33 mouse cellular contexts compared by ENCODE assay signal in genomic region chr1:55900033-55900432, GRCm38 (mm10).
DNase-seq lines count a peak whose midpoint lies in the region; ATAC-seq and TF ChIP-seq lines count a peak whose summit lies in the region.
"Had no signal": no experiment of that assay in that cellular context is flagged by ENCODE, and none has a peak within 500 bp of the region (broad histone marks: within the 10 kb centered on the region; RNA-seq: fewer than 3 reads in every experiment).

No protein-coding gene starts in this region.

- no peaks in the 10 kb centered on the region for H3K9me3 ChIP-seq in liver, postnatal 0 days (ENCODE audit: low read length)
- H3K9me3 ChIP-seq: embryonic facial prominence, embryonic 12.5 days; hindbrain, embryonic 12.5 days; limb, embryonic 13.5 days; midbrain, embryonic 12.5 days; neural tube, embryonic 15.5 days had no signal

- DNase-seq in frontal cortex, adult 2 months (ENCODE audit: extremely low spot score in 1 of 2, low spot score in 1 of 2) = peak; percentile 50 to 72
- no peak for DNase-seq in frontal cortex, postnatal 10 days (ENCODE audit: low spot score in 2 of 2)
- peak; percentile 55 to 71 for DNase-seq in left cerebral cortex, postnatal 14 days (ENCODE audit: low spot score in 2 of 2)
- DNase-seq in left cerebral cortex, postnatal 36 days (ENCODE audit: low spot score in 2 of 2) = no peak
- DNase-seq in brain, embryonic 18.5 days (ENCODE audit: low read depth, low spot score) = peak; percentile 77
- peak; percentile 89 for DNase-seq in telencephalon, adult 2 months (ENCODE audit: low read depth, low spot score)
- no peak for DNase-seq in liver, postnatal 0 days
- DNase-seq: adrenal gland, postnatal 25 days; B cell, adult 2 months; cerebellum, adult 9-11 months; embryo, embryonic 11 days; gastrocnemius, adult 2 months; gastrocnemius, postnatal 36 days; heart, adult 18-20 months; heart, postnatal 36 days; kidney, adult 8-10 months; kidney, postnatal 4 days; lung, postnatal 4 days; retina, postnatal 1 day; spleen, adult 18-20 months; thymus, adult 18-20 months; thymus, postnatal 25 days had no signal

- 77% methylated on average over 3 of the region's 3 CpGs for WGBS in liver, postnatal 0 days (ENCODE audit: insufficient replicate concordance)

- H3K4me2 ChIP-seq in liver, postnatal 0 days (ENCODE audit: low read depth, low read length) = no peak overlapping the region
- H3K4me2 ChIP-seq: embryonic facial prominence, embryonic 12.5 days; heart, embryonic 11.5 days; hindbrain, embryonic 12.5 days; limb, embryonic 13.5 days; liver, embryonic 11.5 days; midbrain, embryonic 12.5 days; neural tube, embryonic 15.5 days had no signal

- H3K4me3 ChIP-seq in liver, postnatal 0 days (ENCODE audit: low read depth, low read length) = no peak overlapping the region
- H3K4me3 ChIP-seq: embryonic facial prominence, embryonic 12.5 days; gastrocnemius, adult 2 months; hindbrain, embryonic 12.5 days; limb, embryonic 13.5 days; megakaryocyte, embryonic 14.5 days; midbrain, embryonic 12.5 days; neural tube, embryonic 15.5 days had no signal

- no peaks in the 10 kb centered on the region for H3K36me3 ChIP-seq in liver, postnatal 0 days (replicated peaks; ENCODE audit: insufficient read depth, low read length)
- H3K36me3 ChIP-seq: embryonic facial prominence, embryonic 12.5 days; hindbrain, embryonic 12.5 days; limb, embryonic 13.5 days; midbrain, embryonic 12.5 days; neural tube, embryonic 15.5 days had no signal

- no peak overlapping the region for H3K9ac ChIP-seq in liver, postnatal 0 days (replicated peaks)
- H3K9ac ChIP-seq: embryonic facial prominence, embryonic 12.5 days; hindbrain, embryonic 12.5 days; limb, embryonic 13.5 days; midbrain, embryonic 12.5 days; neural tube, embryonic 15.5 days had no signal

- no peaks in the 10 kb centered on the region for H3K27me3 ChIP-seq in liver, postnatal 0 days (ENCODE audit: insufficient read depth, low read length)
- H3K27me3 ChIP-seq: embryonic facial prominence, embryonic 12.5 days; hindbrain, embryonic 12.5 days; limb, embryonic 13.5 days; megakaryocyte, embryonic 14.5 days; neural tube, embryonic 15.5 days had no signal

- intact Hi-C loops in left cerebral cortex, postnatal 14 days (cut with DNase I) = no loop called here
- intact Hi-C loops in left cerebral cortex, postnatal 36 days (cut with DNase I) = no loop called here

- no peak for TF ChIP-seq EP300 in liver, postnatal 0 days (IDR thresholded peaks at IDR 0.05; ENCODE audit: low read depth)

- ATAC-seq in liver, postnatal 0 days = no peak
- ATAC-seq: hindbrain, postnatal 0 days; intestine, embryonic 16.5 days had no signal

- no peak overlapping the region for H3K27ac ChIP-seq in liver, postnatal 0 days (ENCODE audit: low read depth)
- H3K27ac ChIP-seq: embryonic facial prominence, embryonic 12.5 days; gastrocnemius, adult 2 months; hindbrain, embryonic 12.5 days; hindbrain, postnatal 0 days; kidney, postnatal 0 days; limb, embryonic 13.5 days; midbrain, embryonic 12.5 days; neural tube, embryonic 15.5 days had no signal

- no peaks in the 10 kb centered on the region for H3K4me1 ChIP-seq in liver, postnatal 0 days (ENCODE audit: insufficient read depth)
- H3K4me1 ChIP-seq: hindbrain, embryonic 12.5 days; midbrain, embryonic 12.5 days; neural tube, embryonic 15.5 days had no signal

- TF ChIP-seq CTCF in liver, postnatal 0 days (IDR thresholded peaks at IDR 0.05; ENCODE audit: low read depth) = no peak

Comparison
In these comparisons a context has a peak if more than half of its experiments do, and no peak if none do; other contexts are left out.
1. DNase-seq: peak in frontal cortex, adult 2 months (2 of 2), left cerebral cortex, postnatal 14 days (2 of 2), brain, embryonic 18.5 days (single experiment) and telencephalon, adult 2 months (single experiment); none in frontal cortex, postnatal 10 days (0 of 2), left cerebral cortex, postnatal 36 days (0 of 2) and liver, postnatal 0 days (single experiment).